ENCODE assay signal across 7 mouse cellular contexts in the genomic region with DNA sequence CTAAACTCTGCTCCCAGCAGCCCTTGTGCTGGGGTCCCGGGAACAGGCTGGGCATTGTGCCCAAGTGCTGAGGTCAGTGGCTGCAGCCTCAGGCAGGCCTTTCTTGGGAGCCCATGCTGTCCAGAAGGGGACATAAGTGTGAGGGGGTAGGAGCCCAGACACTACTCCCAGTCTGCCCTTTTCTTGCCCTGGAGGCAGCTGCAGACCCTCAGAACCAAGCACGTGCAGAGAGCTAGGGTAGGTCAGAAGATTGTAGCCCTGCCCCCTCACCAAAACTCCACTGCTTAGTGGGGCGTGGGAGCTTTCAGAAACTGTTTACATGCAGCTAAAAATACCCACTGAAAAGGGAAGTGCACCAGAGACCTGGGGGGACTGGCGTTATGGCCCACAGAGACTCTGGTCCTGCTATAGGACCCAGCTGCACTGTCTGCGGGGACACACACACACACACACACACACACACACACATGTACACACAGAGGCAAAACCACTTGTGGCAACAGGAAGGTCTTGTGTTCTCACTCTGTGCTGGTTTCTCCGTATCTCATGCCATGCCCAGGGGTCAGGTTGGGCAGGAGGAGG. TPM values are rescaled to one million over a fixed set of nuclear protein-coding genes. Genes with fewer than 3 reads are reported as not detected.
A peak's percentile ranks its signal among the peaks of the same experiment; 100 is the strongest.
DNase-seq lines count a peak whose midpoint lies in the region; ATAC-seq lines count a peak whose summit lies in the region.

No protein-coding gene starts in this region.

- H3K9ac ChIP-seq in embryonic facial prominence, embryonic 13.5 days: peak overlapping the region; percentile 60; the same call in 1 of the 2 replicates

- WGBS in embryonic facial prominence, embryonic 13.5 days: 16% methylated on average over 6 of the region's 6 CpGs

- no peaks in the 10 kb centered on the region for H3K9me3 ChIP-seq in embryonic facial prominence, embryonic 13.5 days

- H3K27me3 ChIP-seq in embryonic facial prominence, embryonic 13.5 days: no peaks in the 10 kb centered on the region

- DNase-seq in thymus, postnatal 0 days (ENCODE audit: low spot score): peak; percentile 43
- no peak for DNase-seq in thymus, postnatal 10 days (ENCODE audit: low spot score in 2 of 2)
- peak; percentile 68 to 72 for DNase-seq in heart, postnatal 36 days
- DNase-seq in kidney, postnatal 4 days: peak; percentile 81 to 88
- no peak for DNase-seq in embryo, embryonic 11 days

- H3K27ac ChIP-seq in embryonic facial prominence, embryonic 13.5 days: peak overlapping the region; percentile 89

- ATAC-seq in embryonic facial prominence, embryonic 13.5 days (ENCODE audit: insufficient number of reproducible peaks, insufficient read depth, low FRiP score, low TSS enrichment, low read depth): no peak
- ATAC-seq in megakaryocyte progenitor cell, adult 5-6 weeks (replicated peaks; ENCODE audit: poor library complexity): peak; percentile 21

- no peak overlapping the region for H3K4me3 ChIP-seq in embryonic facial prominence, embryonic 13.5 days

- H3K4me1 ChIP-seq in embryonic facial prominence, embryonic 13.5 days: peaks cover 66% of the 10 kb centered on the region

- intact Hi-C loops in heart, postnatal 36 days (cut with DNase I): no loop called here

- H3K4me2 ChIP-seq in embryonic facial prominence, embryonic 13.5 days: peak overlapping the region; percentile 53

- H3K36me3 ChIP-seq in embryonic facial prominence, embryonic 13.5 days: peaks cover 15% of the 10 kb centered on the region

RNA-seq across cellular contexts. Expression of gene Csk, which starts 15.6 kb away (rescaled TPM):
- 94.7 and 98.5 TPM in 2 replicates for polyA plus RNA-seq in thymus, postnatal 0 days (2015; fragmentation: Nextera tagmentation; extraction: Ambion mirVana)
- polyA plus RNA-seq in embryonic facial prominence, embryonic 13.5 days (2015; fragmentation: Nextera tagmentation; extraction: Ambion mirVana): 32.4 and 38.0 TPM in 2 replicates
- 10 to 100 TPM; 26.2 to 28.5 TPM for total RNA-seq in heart, postnatal 36 days (2021)
- total RNA-seq in megakaryocyte progenitor cell, adult 5-6 weeks (2015): 58.6 and 71.3 TPM in 2 replicates
- total RNA-seq in megakaryocyte progenitor cell, adult 5-6 weeks (2017): 119 and 152 TPM in 2 replicates

RNA-seq across cellular contexts. Expression of gene Lman1l, which starts 17.3 kb away (rescaled TPM):
- polyA plus RNA-seq in thymus, postnatal 0 days (2015; fragmentation: Nextera tagmentation; extraction: Ambion mirVana): 0.16 TPM in 1 of 2 replicates, not detected in the other
- polyA plus RNA-seq in embryonic facial prominence, embryonic 13.5 days (2015; fragmentation: Nextera tagmentation; extraction: Ambion mirVana): not detected in 2 replicates
- not detected for total RNA-seq in heart, postnatal 36 days (2021)
- not detected in 2 replicates for total RNA-seq in megakaryocyte progenitor cell, adult 5-6 weeks (2015)
- total RNA-seq in megakaryocyte progenitor cell, adult 5-6 weeks (2017): not detected in 2 replicates

RNA-seq across cellular contexts. Expression of gene Cplx3, which starts 31.8 kb away (rescaled TPM):
- 0.18 TPM in 1 of 2 replicates, not detected in the other for polyA plus RNA-seq in thymus, postnatal 0 days (2015; fragmentation: Nextera tagmentation; extraction: Ambion mirVana)
- polyA plus RNA-seq in embryonic facial prominence, embryonic 13.5 days (2015; fragmentation: Nextera tagmentation; extraction: Ambion mirVana): not detected in 2 replicates
- total RNA-seq in heart, postnatal 36 days (2021): not detected
- total RNA-seq in megakaryocyte progenitor cell, adult 5-6 weeks (2015): not detected in 2 replicates
- not detected in 2 replicates for total RNA-seq in megakaryocyte progenitor cell, adult 5-6 weeks (2017)

RNA-seq across cellular contexts. Expression of gene Cyp1a2, which starts 45.7 kb away (rescaled TPM):
- polyA plus RNA-seq in thymus, postnatal 0 days (2015; fragmentation: Nextera tagmentation; extraction: Ambion mirVana): 0.37 and 1.1 TPM in 2 replicates
- polyA plus RNA-seq in embryonic facial prominence, embryonic 13.5 days (2015; fragmentation: Nextera tagmentation; extraction: Ambion mirVana): not detected in 2 replicates
- total RNA-seq in heart, postnatal 36 days (2021): not detected
- total RNA-seq in megakaryocyte progenitor cell, adult 5-6 weeks (2015): not detected in 2 replicates
- total RNA-seq in megakaryocyte progenitor cell, adult 5-6 weeks (2017): not detected in 2 replicates

RNA-seq across cellular contexts. Expression of gene Ulk3, which starts 48.6 kb away (rescaled TPM):
- polyA plus RNA-seq in thymus, postnatal 0 days (2015; fragmentation: Nextera tagmentation; extraction: Ambion mirVana): 11.1 and 13.9 TPM in 2 replicates
- polyA plus RNA-seq in embryonic facial prominence, embryonic 13.5 days (2015; fragmentation: Nextera tagmentation; extraction: Ambion mirVana): 20.3 and 26.9 TPM in 2 replicates
- 1 to 10 TPM; 7.1 to 8.2 TPM for total RNA-seq in heart, postnatal 36 days (2021)
- 4.0 and 4.6 TPM in 2 replicates for total RNA-seq in megakaryocyte progenitor cell, adult 5-6 weeks (2015)
- total RNA-seq in megakaryocyte progenitor cell, adult 5-6 weeks (2017): 1.8 and 2.9 TPM in 2 replicates

Comparison
In these comparisons a context has a peak if more than half of its experiments do, and no peak if none do; other contexts are left out.
1. DNase-seq: peak in thymus, postnatal 0 days (single experiment), heart, postnatal 36 days (2 of 2) and kidney, postnatal 4 days (2 of 2); none in thymus, postnatal 10 days (0 of 2) and embryo, embryonic 11 days (single experiment).